Mouse (Mus musculus) central nervous system, embryonic 14 days (tissue): ENCODE measurements around the gene Zfp580. TPM values are rescaled to one million over a fixed set of nuclear protein-coding genes. Genes with fewer than 3 reads are reported as not detected.

Source experiments
- polyA plus RNA-seq: library from polyadenylated mRNA; depleted of rRNA; stranded (reverse); fragments of >200 nt; gene quantifications from 2 replicates; pipeline ENCODE4 v1.2.3, GENCODE M21; 2012; rRNA removed

The Zfp580 gene
- 53.1 and 65.2 TPM in 2 replicates for polyA plus RNA-seq

GRCm38 (mm10) chr7:5051193-5052192 lies at the start of gene Zfp580:
TSS of gene Zfp580 (plus strand) at chr7:5051538.

GRCm38 (mm10) chr7:5014251-5015117 lies 36.9 kb upstream of the Zfp580 start, which contains the start of the genes Zfp524 and Fiz1:
TSS of gene Zfp524 (plus strand) at chr7:5014415.
TSS of gene Fiz1 (minus strand) at chr7:5014697.

GRCm38 (mm10) chr7:5015118-5016001 lies 36.0 kb upstream of the Zfp580 start, which contains the start of gene Gm44973:
TSS of gene Gm44973 (plus strand) at chr7:5015496.

GRCm38 (mm10) chr7:5020000-5020681 lies 31.2 kb upstream of the Zfp580 start, which contains the start of the genes Zfp865 and Ccdc106:
TSS of gene Zfp865 (plus strand) at chr7:5020376.
TSS of gene Ccdc106 (plus strand) at chr7:5020553.

GRCm38 (mm10) chr7:5033818-5034217 lies 17.5 kb upstream of the Zfp580 start, which contains the start of gene 4632433K11Rik:
TSS of gene 4632433K11Rik (plus strand) at chr7:5034118.

GRCm38 (mm10) chr7:5038109-5038732 lies 13.1 kb upstream of the Zfp580 start, which contains the start of gene Zfp784:
TSS of gene Zfp784 (minus strand) at chr7:5038446.

GRCm38 (mm10) chr7:5061774-5062359 lies 10.5 kb downstream of the Zfp580 start, which contains the start of gene U2af2:
TSS of gene U2af2 (plus strand) at chr7:5062143.

GRCm38 (mm10) chr7:5080010-5080751 lies 28.8 kb downstream of the Zfp580 start, which contains the start of gene Epn1:
TSS of gene Epn1 (plus strand) at chr7:5080235.

Other genes starting within 250 kb of the Zfp580 start
- 465 and 518 TPM in 2 replicates for gene Ube2s, start 238.9 kb upstream of the Zfp580 start, polyA plus RNA-seq
- 106 and 108 TPM in 2 replicates for gene Shisa7, start 206.8 kb upstream of the Zfp580 start, polyA plus RNA-seq
- 2.7 and 3.3 TPM in 2 replicates for gene Isoc2b, start 181.3 kb upstream of the Zfp580 start, polyA plus RNA-seq
- 8.8 and 9.2 TPM in 2 replicates for gene Isoc2a, start 174.4 kb upstream of the Zfp580 start, polyA plus RNA-seq
- gene Gm36210, start 145.0 kb upstream of the Zfp580 start, polyA plus RNA-seq = 0.53 and 0.79 TPM in 2 replicates
- 13.4 and 14.8 TPM in 2 replicates for gene Zfp628, start 136.3 kb upstream of the Zfp580 start, polyA plus RNA-seq
- 21.3 and 21.4 TPM in 2 replicates for gene Nat14, start 129.5 kb upstream of the Zfp580 start, polyA plus RNA-seq
- gene Ssc5d, start 125.8 kb upstream of the Zfp580 start, polyA plus RNA-seq = 2.8 and 6.2 TPM in 2 replicates
- 0.07 and 0.23 TPM in 2 replicates for gene Sbk2, start 87.1 kb upstream of the Zfp580 start, polyA plus RNA-seq
- gene Sbk3, start 80.4 kb upstream of the Zfp580 start, polyA plus RNA-seq = 0.95 and 1.2 TPM in 2 replicates
- 142 and 145 TPM in 2 replicates for gene Zfp579, start 55.4 kb upstream of the Zfp580 start, polyA plus RNA-seq
- gene Zfp524, start 37.1 kb upstream of the Zfp580 start, polyA plus RNA-seq = 9.8 and 12.6 TPM in 2 replicates
- 47.0 and 53.2 TPM in 2 replicates for gene Fiz1, start 36.8 kb upstream of the Zfp580 start, polyA plus RNA-seq
- 0.09 TPM in 1 of 2 replicates, not detected in the other for gene Gm44973, start 36.0 kb upstream of the Zfp580 start, polyA plus RNA-seq
- 41.1 and 43.7 TPM in 2 replicates for gene Zfp865, start 31.2 kb upstream of the Zfp580 start, polyA plus RNA-seq
- gene Ccdc106, start 31.0 kb upstream of the Zfp580 start, polyA plus RNA-seq = 38.6 and 43.6 TPM in 2 replicates
- not detected in 2 replicates for gene 4632433K11Rik, start 17.4 kb upstream of the Zfp580 start, polyA plus RNA-seq
- 7.1 and 7.4 TPM in 2 replicates for gene Zfp784, start 13.1 kb upstream of the Zfp580 start, polyA plus RNA-seq
- gene U2af2, start 10.6 kb downstream of the Zfp580 start, polyA plus RNA-seq = 446 and 475 TPM in 2 replicates
- 147 and 151 TPM in 2 replicates for gene Epn1, start 28.7 kb downstream of the Zfp580 start, polyA plus RNA-seq
- not detected in 2 replicates for gene Rfpl4, start 65.4 kb downstream of the Zfp580 start, polyA plus RNA-seq
- gene Rasl2-9, start 74.4 kb downstream of the Zfp580 start, polyA plus RNA-seq = 0.28 and 0.36 TPM in 2 replicates
- not detected in 2 replicates for gene Vmn1r55, start 98.1 kb downstream of the Zfp580 start, polyA plus RNA-seq
- gene Vmn1r56, start 145.2 kb downstream of the Zfp580 start, polyA plus RNA-seq = not detected in 2 replicates
- gene Vmn1r57, start 167.0 kb downstream of the Zfp580 start, polyA plus RNA-seq = not detected in 2 replicates